Mouse (Mus musculus) gastrocnemius, postnatal 4 days (tissue): Measurements from ENCODE around the gene Stard7. TPM values are rescaled to one million over a fixed set of nuclear protein-coding genes. Genes with fewer than 3 reads are reported as not detected.
A peak's percentile ranks its signal among the peaks of the same experiment; 100 is the strongest.

Experiments used
- DNase-seq, 2 experiments: peaks; one replicate each; pipeline ENCODE4 v3.0.0; 2021 to 2022; ENCODE audit warnings: low spot score in 2 of 2, mixed read lengths in 2 of 2
- total RNA-seq, 2 experiments: library from RNA; stranded (reverse); gene quantifications; 2 replicates each; pipeline ENCODE4 v1.2.3; 2021

Gene Stard7
- total RNA-seq, 2 experiments from 2014 or later: 108 to 129 TPM

DNA sequence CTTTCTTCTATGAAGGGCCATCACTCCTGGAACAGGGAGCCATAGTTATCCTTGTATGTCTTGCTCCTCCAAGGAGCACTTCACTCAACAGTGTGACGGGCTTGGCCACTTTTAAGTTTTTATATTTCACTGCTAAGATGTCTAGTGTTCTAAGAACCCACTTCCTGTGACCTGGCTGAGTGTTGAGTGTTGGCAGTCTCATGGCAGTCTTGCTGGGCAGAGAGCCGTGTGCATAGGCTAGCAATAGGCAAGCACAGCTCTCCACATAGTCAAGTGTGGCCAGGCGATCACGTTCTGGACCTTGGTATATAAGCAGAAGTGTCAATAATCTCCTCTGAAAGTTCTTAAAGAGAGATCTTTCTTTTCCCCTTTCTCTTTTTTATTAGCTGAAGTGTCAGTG is 48.1 kb downstream of the Stard7 start:
- DNase-seq: no peak

DNA sequence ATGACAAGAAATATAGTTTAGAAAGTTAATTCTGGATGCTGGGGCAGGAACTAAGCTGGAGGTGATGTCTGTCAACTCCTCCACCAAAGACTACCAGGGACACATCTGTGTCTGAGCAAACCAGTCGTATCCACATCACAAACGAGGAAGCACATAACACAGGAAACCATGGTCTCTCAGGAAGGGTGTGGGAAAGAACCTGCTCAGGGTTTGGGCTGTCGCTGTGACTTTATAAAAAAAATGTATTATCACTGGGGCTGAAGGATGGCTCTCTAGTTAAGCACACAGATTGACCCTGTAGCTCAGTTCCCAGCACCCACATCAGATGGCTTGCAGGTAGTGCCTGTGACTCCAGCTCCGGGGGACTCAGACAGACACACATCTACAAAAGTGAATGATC is 49.1 kb downstream of the Stard7 start:
- no peak for DNase-seq

DNA sequence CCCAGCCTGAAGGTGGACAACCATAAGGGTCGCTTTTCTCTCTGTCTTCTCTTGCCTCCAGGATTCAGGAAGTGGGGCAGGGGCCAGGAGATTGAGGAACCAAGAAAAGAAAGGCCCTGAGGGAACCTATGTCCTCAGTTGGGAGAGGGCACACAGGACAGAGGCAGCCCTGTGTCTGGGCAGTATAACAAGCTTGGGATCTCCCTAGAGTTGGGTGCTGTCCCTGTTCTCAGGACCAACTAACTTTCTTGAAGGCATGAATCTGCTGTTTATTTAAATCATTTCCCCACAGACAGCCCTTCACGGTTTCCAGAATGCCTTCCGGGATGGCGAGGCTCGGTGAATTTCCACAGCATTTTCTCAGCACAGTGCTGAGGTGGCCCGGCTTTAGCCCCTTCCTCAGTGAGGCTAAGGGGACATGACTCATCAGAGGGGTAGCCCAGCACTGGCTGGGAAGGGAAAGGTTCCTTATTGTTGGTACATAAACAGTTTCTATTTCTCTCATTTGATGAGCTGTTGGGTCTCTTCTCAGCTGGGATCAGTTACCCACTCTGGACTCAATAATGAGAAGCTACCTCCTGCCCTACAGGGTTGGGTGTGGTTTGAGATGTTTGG is 52.8 kb downstream of the Stard7 start:
- no peak for DNase-seq

DNA sequence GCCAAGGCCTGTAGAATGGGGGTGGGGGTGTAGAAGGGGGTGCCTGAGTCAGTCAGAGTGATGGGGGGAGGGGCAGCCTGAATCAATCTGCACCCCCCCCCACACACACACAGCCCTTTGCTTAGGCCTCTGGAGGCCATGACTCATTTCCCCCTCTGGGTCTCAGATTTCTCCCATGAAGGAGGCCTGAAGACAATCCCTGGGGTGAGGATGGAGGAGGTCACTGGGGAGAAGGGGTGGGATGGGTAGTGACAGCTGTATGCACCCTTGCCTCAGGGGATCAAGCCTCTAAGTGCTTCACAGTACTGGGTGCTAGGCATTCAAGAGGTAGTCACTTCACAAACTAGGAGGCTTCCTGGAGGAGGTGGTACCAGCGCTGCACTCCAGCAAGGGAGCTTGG is 53.6 kb downstream of the Stard7 start:
- DNase-seq: no peak

DNA sequence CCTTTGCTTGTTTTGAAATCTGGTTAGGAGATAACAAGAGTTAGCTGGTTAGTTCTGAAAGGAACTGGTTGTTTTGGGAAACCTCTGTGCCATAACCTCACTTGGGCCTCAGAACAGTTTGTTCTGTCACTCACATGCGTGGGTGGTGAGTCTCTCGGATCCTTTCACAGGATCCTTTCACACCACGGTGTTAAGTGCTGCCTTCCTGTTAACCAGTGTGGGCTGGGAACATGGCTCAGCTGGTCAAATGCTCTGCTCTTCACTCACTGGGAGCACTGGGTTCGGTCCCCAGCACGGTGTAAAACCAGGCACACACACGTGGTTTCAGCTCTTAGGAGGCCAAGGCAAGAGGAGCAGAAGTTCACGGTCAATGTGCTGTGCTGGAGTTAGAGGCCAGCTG is 54.4 kb downstream of the Stard7 start:
- DNase-seq: no peak

DNA sequence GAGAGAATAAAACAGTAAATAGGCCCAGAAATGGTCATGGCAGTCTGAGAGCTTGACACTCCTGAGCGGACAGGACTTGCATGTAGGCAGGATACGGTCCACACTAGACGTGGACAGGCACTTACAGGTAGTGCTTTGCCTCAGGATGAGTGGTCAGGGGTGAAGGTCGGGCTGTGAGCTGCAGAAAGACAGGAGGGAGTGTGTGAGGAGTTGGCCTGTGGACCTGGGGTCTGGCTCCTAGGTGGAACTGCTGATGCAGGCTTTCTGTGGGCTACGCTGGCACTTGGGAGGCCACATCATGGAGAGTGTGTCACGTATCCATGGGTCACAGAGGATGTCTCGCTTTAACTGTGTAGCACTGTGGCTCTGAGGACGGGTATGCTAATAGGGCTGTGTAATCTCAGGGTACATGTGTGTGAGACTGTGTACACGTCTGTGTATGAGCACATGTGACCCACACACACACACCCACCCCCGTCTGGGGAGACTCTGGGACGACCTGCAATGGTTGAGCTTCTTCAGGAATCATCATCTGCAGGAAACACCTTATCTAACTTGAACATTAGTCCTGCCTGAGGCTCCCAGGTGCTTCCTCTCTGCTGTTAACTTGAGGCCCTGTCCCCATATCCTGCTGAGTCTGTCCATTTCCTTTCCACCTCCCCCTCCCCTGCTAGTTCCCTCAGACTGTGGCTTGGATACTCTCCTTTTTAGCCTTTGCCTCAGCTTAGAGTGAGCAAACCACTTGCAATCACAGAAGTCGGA is 58.3 kb downstream of the Stard7 start:
- DNase-seq: no peak

DNA sequence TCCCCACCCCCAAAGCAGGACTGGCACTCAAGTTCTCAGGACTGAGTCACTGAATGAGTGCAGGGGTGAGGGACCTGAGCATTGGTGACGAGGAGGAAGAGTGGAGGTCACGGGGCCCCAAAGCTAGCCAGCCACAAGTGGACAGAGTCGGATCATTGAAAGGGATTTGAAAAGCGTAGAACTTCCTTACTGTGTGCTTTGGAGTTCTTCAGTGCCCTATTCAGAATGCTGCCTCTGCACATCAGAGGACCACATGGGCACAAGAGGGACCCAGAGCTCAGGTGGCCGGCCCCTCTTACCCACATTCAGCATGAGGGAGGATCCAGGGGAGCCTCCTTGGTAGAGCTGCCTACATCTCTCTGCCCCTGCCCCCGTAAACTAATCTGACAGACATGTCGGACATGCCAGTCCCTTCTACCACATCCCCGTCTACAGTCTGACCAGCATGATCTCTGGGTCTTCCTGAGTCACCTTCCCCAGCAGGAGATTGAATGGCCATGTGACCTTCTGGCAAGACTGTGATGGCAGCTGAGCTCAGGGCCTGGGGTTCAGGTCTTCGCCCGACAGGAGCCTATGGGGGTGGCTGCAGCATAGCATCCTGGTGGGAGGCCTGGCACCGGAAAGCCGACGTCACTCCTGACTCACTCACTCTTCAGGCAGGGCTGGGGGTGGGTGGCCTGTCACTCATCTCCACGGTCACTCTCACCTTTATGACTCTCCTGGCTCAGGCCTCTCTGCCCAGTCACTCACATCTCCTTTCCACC is 63.0 kb downstream of the Stard7 start:
- DNase-seq: no peak

DNA sequence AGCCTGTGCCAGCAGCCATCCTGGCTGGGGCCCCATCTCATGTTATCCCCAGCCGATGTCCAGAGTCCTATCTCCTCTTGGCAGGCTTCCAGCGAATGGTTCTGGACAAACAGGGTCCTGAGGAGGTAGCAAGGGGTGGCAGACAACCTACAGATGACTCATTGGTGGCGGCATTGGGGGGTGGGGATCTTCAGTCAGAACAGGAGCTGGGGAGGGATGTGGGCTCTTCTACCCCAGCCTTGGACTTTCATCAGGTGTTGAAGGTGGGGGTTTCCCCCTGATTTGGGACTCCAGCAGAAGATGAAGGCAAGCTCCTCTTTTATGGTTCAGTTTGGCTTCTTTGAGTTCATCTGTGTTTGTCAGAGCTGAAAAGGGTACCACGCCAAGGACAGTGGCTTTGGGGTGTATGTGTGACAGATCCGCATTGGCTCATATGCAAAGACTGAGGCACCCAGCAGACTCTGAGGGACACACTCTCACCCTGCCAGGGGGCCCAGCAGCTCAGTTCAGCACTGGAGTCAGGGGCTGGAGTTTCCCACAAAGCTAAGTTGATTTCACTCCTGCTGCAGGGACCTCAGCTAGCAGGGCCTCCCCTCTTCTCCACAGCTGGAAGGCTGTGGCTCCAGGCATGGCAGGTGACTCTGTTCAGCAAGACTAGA is 64.1 kb downstream of the Stard7 start:
- DNase-seq: no peak

DNA sequence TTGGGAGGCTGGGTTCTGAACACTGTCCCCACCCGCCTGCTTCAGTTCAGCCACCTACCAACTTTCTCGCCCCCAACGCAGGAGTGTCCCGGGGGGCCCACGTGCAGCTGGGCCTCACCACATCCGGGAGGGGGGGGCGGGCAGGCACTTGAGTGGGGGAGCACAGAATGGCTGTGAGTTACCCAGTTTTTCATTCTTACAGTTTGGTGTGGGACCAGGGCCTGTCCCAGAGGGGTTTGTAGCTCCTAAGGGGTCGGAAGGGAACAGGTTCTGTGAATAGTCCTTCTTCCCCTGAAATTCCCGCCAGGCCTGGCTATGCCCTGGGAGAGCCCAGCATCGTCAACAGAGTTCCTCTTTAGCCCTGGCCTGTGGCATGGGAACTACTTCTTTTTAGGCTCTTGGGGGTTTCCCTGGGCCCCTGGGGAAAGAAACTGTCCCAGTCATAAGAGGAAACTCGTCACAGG is 65.1 kb downstream of the Stard7 start:
- no peak for DNase-seq

DNA sequence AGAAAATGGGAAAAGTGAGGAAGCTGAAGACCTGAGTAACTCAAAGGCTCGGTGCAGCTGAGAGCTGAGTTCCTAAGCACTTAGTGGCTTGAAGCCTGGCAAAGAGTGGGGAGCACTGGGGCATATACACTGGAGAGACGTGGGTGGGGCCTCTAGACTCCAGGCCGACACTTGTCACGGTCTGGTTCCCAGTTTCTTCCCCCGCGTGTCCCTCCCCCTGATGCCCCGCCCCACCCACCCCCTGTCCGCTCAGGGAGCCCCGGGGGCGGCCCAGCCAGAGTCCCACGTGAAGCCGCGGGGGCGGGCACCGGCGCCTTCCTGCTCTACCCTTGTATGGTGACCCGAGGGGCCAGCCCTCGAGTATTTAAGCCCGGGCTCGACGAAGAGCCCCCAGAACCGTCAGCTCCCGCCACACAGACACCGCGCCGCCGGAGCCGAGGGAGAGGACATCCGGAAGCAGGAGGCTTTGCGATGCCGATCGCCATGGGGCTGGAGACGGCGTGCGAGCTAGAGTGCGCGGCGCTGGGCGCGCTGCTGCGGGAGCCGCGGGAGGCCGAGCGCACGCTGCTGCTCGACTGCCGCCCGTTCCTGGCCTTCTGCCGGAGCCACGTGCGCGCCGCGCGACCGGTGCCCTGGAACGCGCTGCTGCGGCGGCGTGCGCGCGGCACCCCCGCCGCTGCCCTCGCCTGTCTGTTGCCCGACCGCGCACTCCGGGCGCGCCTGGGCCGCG is 65.9 kb downstream of the Stard7 start, which contains the start of gene Dusp2:
Gene Dusp2 (plus strand): TSS at position 393 of the 730 bp plus-strand sequence.
- DNase-seq: peak; percentile 60 to 74

DNA sequence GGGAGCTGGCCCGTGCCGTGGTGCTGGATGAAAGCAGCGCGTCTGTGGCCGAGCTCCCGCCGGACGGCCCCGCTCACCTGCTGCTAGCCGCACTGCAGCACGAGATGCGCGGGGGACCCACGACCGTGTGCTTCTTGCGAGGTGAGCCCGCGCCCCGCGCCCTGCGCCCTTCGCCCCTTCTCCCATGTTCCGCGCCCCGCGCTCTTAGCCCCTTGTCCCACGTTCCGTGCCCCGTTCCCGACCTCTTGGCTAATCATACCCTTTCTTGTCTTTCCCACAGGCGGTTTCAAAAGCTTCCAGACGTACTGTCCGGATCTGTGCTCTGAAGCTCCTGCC is 66.4 kb downstream of the Stard7 start:
- no peak for DNase-seq

DNA sequence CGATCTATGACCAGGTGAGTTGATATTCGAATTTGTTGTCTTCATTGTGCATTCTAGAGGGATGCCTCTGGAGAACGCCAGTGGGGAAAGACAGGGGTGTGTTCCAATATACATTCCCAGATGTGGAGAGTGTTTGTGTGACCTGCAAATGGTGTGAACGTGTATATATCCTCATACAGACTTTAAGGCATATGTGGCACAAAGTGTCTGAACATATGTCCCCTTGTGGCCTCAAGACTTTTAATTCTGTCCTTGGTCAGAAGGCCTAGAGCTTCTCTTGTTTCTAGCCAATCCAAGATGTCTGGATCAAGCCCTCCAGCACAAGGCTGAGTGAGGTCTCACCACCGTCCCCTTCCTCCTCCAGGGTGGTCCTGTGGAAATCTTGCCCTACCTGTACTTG is 66.9 kb downstream of the Stard7 start:
- no peak for DNase-seq

DNA sequence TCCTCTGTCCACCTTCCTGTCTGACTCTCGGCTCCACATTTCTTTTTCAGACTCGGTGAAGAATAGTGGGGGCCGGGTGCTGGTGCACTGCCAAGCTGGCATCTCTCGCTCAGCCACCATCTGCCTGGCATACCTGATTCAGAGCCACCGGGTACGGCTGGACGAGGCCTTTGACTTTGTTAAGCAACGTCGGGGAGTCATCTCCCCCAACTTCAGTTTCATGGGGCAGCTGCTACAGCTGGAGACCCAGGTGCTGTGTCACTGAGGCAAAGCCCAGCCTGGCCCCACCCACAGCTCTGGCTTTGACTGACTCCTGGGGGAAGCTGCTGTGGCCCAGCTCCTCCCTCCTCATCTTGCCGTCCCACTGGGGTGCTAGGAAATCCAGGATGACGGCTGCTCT is 67.5 kb downstream of the Stard7 start:
- DNase-seq: no peak

DNA sequence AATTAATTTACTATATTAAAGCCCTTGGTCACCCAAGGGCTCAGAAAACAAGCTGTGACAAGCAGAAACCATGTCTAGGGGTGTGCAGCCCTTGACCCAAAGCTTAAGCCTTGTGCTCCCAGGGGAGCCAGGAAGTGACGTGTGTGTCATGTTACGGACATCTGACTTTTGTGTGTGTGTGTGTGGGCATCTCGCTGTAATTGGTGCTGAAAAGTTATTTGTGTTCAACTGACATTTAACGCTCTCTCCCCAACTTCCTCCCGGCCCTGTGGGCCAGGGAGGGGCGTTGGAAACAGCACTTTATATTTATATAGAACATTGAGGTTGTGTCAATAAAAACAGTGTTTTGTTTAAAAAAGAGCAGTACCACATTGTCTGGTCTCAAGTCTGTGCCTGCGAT is 68.0 kb downstream of the Stard7 start:
- DNase-seq: no peak

DNA sequence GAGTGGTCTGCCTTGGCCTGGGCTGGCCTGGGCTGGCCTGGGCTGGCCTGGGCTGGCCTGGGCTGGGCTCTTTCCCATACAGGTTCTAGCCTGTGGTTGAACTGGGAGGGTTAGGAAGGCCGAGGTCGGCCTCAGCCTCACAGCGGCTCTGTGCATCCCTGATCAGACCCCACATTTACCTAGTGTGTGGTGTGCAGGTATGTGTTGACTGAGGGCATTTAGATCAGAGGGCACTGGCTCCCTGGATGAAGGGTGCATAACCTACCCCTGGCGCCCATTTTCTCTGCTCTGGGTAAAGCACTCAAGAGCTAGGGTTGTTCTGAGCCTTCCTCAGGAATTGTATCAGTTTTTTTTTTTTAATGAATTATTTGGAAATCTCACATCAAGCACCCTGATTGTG is 68.4 kb downstream of the Stard7 start, which contains the start of gene Astl:
Gene Astl (plus strand): TSS at position 224 of the 400 bp plus-strand sequence.
- no peak for DNase-seq

DNA sequence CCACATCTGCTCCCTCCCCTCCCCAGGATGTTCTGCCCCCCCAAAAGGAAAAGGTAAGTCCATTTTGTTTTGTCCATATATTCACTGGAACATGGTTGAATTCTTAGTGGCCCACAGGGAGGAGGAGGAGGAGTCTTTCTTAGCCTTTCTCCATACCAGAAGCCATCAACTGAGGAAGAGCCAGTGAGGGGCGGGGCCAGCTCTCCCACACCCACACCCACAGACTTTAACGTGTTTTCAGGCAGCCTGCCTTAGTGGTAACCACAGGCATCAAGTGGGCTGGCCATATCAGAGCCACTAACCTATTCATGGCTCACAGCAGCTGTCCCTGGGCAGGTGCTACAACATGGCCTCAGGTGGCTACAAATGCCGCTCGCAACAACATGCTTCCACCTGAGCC is 68.8 kb downstream of the Stard7 start:
- DNase-seq: no peak

DNA sequence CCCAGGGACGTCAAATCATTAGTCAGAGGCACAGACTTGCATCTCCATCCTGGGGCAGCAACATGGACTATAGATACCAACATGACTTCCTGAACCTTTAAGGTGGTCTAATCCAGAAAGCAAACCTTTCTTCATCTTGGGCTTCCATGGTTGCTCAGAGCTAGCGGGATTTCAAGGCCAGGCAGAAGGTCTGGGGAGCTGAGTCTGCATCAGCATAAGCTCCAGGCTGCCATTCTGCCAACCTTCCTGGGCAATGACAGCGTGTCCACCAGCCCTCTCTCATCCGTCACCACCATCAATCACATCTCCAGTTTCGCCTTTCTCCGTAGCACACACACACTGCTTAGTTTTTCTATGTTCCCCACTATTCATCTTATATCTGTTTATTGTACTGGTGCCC is 69.2 kb downstream of the Stard7 start:
- no peak for DNase-seq

DNA sequence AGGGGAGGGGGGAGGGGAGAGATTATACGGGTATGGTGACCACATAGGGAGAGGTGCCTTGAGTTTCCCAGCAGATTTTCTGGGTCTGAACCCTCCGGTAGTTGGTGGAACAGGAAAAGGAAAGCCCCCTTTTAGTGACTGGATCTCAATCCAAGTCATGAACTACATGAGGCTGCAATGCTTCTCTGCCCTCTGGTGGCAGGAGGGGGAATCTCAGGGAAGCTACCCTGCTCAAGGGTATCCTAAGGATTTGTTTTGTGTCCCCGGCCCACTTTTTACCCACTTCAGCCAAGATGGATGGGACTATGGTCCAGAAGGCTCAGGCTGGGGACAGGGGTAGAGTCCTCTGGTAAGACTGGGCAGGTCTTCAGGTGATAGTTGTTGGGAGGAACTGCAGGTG is 71.1 kb downstream of the Stard7 start:
- DNase-seq: peak in 1 of 2 experiments; percentile 58

DNA sequence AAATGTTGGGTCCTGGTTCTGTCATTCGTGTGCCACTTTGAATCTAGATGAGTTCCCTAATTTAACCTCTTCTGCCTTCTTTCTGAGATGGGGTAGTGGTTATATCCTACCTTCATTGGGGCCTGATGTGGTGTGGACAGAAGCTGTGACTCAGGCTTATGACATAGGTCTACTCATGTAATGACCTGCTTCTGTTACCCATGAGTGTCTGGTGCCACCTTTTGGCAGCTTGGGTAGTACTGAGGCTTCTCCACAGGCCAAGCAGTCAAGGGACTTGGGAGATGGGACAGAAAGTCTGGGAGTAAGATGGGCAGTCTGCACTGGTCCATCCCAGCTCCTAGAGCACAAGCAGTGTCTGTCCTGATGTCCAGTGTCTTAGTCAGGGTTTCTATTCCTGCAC is 76.3 kb downstream of the Stard7 start:
- DNase-seq: no peak

DNA sequence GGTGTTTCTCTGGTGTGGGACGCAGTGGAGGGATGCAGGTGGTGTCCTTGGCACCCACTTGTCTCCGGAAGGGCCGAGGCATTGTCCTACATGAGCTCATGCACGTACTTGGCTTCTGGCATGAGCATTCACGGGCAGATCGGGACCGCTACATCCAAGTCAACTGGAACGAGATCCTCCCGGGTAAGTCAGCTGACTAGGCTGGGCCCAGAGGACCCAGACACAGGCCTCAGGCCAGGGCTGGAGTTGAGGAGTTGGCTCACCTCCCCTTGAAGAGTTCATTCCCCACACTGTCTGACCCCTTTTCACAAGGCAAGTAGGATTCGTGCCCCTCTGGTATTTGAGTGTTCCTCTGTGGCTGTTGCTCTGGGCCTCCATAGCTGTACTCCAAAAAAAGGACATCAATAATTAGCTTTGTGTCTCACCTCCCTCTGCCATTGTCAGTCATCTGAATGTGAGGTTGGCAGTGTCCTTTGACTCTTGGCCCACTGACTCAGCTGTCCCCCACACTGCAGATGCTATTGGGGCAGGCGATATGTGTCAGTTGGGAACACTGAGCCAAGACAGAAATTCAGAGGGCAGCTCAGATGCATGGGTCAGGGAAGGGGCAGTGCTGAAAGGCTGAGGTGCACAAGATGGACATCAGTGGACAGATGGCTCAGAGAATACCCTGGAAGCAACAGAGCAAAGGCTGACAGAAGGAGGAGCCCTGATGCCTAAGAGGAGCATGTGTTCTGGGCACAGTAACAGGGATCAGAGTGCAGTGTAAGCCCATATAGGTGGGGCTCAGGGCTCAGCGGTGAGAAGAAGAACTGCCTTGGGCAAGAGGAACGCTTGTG is 77.3 kb downstream of the Stard7 start:
- DNase-seq: no peak
